Mouse (Mus musculus) testis, postnatal 10 days (tissue): Measurements from ENCODE around the gene Plk1.

Experiments
- DNase-seq: peaks from one replicate; pipeline ENCODE4 v3.0.0; 2021; ENCODE audit warnings: low spot score

The Plk1 gene

GRCm38 (mm10) chr7:122193919-122194318 lies 34.7 kb downstream of the Plk1 start:
- DNase-seq: no peak

GRCm38 (mm10) chr7:122196771-122197170 lies 37.5 kb downstream of the Plk1 start:
- no peak for DNase-seq

GRCm38 (mm10) chr7:122197306-122197705 lies 38.1 kb downstream of the Plk1 start:
- peak; percentile 64 for DNase-seq

- DNase-seq: no peak
Observed at GRCm38 (mm10) chr7:122199296-122199695, 40.1 kb downstream of the Plk1 start.

- no peak for DNase-seq
Observed at GRCm38 (mm10) chr7:122203936-122204335, 44.7 kb downstream of the Plk1 start.

- DNase-seq: no peak
Observed at GRCm38 (mm10) chr7:122206121-122206520, 46.9 kb downstream of the Plk1 start.

GRCm38 (mm10) chr7:122208276-122209021 lies 49.2 kb downstream of the Plk1 start:
- no peak for DNase-seq

GRCm38 (mm10) chr7:122219315-122219801 lies 60.1 kb downstream of the Plk1 start, which contains the start of gene Chp2:
TSS of gene Chp2 (plus strand) at chr7:122219496.
- peak; percentile 79 for DNase-seq
